Mouse (Mus musculus) brain, adult 2 months (tissue): ENCODE results near the gene Samd3.

Source experiments
- DNase-seq: peaks from one replicate; pipeline ENCODE4 v3.0.0; 2011; ENCODE audit warnings: low read depth, low spot score

Gene Samd3

GRCm38 (mm10) chr10:26229488-26229887 lies at the start of gene Samd3:
Gene Samd3 (plus strand): TSS chr10:26229707.
- DNase-seq = no peak

GRCm38 (mm10) chr10:26185289-26185688 lies 44.2 kb upstream of the Samd3 start:
- DNase-seq = peak; percentile 55

DNA sequence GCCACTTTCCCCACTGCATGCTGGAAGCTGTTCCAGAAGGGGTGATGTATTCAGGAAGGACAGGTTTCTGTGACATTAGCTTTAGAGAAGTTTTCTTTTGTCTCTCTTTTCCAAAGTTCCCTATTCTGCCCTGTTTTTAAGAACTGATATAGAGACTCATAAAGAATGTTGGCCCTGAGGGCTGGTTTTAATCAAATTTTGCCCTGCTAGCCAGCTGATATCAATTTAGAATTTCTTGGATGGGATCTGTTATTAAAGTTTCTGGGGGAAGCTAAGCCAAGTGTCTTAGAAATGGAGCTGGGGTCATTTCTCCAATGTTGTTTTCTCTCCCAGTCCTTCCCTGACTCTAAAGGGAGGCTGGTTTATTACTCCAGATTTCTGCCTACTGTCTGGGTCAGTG lies 38.7 kb upstream of the Samd3 start:
- no peak for DNase-seq

GRCm38 (mm10) chr10:26194892-26195291 lies 34.6 kb upstream of the Samd3 start:
- no peak for DNase-seq

- peak; percentile 62 for DNase-seq
These were observed 26.7 kb upstream of the Samd3 start for GRCm38 (mm10) chr10:26202708-26203368.

DNA sequence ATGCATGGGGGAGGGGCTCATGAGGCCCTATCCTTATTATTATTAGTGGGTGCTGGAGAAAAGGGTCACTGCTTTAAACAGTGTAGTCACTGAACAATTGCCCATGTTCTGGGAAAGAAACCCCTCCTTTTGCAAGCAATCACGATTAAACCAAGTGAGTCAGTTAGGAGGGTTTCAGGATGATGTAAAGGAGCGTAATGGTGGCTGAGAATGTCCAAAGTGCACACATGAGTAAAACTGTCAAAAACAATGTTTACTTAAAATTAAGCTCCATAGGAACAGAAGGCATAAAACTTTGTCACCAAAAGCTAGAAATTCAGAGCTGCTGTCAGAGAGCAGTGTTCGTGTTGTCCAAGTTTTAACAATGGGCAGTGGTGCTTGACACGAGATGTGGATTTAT lies 8.8 kb upstream of the Samd3 start:
- no peak for DNase-seq

- no peak for DNase-seq
These were observed 3.3 kb upstream of the Samd3 start for GRCm38 (mm10) chr10:26226241-26226640.

- no peak for DNase-seq
These were observed 2.8 kb upstream of the Samd3 start for GRCm38 (mm10) chr10:26226734-26227133.

DNA sequence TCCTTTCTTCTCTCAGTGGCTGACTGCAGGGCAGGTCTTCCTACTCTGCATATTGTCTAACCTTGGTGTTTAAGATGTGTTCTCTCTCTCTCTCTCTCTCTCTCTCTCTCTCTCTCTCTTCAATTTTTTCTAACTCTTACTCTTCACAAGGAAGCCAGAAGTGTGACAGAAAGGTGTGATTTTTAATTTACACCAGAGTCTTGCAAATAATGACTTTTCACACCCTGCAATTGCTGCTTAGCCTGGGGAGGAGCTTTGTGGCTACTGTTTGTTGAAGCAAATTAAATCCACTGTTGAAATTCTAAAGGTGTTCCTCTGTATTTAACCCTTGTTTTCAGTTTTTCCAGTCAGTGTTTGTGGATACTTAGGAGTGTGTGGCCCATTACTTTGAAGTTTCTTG lies 1.3 kb upstream of the Samd3 start:
- DNase-seq = no peak

DNA sequence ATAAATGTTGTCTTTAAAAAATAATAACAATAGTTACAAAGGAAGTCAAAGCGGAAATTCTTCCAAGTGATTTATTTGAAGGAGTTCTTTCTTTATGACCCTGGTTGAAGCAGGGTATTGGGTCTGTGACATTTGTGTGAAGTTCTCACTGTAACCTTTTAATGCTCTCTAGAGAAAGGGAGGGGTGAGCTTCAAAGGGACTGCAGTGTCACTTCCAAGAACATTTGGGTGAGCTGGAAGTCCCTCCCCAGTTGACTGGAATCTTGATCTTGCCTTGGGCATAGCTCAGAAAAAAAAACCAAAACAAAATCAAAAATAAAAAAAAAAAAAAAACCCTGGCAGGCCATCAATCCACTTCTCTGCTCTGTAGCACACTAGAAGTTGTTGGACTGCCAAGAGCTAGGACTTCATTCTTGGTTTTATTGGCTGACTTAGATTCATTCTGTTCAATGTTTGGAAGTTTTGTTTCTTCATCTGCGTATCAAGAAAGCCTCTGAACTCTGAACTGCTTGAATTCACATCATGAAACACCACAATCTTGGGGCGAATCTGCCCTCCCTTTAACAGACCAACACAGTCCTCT lies 2.7 kb downstream of the Samd3 start:
- DNase-seq = no peak

GRCm38 (mm10) chr10:26238559-26238958 lies 9.1 kb downstream of the Samd3 start:
- no peak for DNase-seq

DNA sequence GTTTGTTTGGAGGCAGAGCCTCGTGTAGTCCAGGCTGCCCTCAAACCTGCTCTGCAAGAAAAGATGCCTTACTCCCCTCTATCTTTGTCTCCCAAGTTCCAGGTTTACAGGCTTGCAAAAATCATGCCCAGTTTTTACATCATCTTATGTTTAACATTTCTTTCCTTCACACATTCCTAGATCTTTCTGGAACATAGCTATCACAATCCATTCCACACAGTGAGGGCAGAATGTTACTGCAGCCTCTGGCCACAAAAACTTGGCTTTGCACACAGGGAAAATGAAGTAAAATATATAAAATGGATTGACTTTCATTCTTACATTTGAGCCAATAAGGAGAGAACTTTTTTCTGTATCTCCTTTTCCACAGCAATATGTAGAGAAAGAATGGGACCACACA lies 9.6 kb downstream of the Samd3 start:
- no peak for DNase-seq

DNA sequence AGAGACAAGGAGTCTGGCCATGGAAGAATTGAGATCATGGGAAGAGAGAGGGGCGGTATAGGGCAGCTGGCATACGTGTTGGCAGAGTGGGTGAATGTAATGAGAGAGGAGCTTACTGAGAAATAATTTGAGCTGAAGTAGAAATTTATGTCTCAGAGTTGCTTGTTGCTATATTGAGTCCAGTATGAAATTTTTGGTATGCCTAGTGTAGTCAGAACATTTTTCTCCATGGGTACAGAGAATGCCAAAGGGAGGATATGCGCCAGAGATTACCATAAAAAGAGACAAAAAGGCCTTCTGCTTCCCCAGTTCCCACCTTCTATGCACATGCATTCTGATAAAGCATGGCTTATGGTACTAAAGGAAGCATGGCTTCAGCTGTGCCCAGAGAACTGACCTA lies 13.7 kb downstream of the Samd3 start:
- peak; percentile 52 for DNase-seq

DNA sequence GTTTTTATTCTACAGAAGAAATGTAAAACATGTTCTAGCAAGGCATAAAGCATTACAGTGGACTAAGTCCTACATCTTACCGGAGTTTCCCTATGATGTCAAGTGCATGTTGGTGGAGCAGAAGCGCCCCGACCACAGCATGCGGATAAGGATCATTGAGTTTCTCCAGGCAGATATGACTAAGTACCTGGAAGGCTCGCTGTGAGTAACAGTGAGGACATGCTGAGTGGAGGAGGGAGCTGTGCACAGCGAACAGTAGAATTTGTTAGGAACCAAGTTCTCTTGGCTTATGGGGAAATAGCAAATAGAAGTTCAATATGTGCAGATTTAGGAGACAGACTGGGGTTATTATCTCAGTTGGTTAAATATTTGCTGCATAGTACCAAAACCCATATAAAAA lies 15.0 kb downstream of the Samd3 start:
- peak; percentile 48 for DNase-seq

DNA sequence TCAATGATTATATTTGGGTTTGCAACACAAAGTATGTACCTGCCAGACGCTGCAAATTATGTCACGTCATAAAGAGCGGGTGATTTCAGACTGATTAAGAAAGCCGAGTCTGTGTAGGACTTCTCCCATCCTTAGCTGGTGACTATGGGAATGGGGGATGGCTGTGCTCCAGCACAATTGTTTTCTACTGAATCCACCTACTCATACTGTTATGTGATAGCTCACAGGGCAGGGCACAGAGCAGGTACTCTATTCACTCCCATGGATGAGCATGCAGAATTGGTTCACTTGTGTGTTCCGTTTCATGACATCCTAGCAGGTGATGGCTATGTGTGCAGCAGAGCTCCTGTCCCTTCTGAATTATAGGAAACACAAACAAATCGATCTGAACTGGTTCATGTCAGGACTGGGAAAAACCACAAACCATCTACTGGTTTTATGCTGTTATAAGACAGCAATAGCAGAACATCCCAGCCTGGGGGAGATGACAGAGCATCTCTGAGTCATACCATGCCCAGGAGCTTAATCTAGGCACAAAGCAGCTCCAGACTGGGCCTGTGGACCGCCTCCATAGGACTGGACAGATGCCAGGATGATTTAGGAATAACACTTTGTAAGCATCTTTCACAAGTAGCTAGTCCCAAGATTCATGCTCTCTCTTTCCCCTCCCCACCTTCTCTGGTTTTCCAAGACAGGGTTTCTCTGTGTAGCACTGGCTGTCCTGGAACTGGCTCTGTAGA lies 20.1 kb downstream of the Samd3 start:
- peak; percentile 93 for DNase-seq

- no peak for DNase-seq
These were observed 30.4 kb downstream of the Samd3 start for GRCm38 (mm10) chr10:26259908-26260307.

DNA sequence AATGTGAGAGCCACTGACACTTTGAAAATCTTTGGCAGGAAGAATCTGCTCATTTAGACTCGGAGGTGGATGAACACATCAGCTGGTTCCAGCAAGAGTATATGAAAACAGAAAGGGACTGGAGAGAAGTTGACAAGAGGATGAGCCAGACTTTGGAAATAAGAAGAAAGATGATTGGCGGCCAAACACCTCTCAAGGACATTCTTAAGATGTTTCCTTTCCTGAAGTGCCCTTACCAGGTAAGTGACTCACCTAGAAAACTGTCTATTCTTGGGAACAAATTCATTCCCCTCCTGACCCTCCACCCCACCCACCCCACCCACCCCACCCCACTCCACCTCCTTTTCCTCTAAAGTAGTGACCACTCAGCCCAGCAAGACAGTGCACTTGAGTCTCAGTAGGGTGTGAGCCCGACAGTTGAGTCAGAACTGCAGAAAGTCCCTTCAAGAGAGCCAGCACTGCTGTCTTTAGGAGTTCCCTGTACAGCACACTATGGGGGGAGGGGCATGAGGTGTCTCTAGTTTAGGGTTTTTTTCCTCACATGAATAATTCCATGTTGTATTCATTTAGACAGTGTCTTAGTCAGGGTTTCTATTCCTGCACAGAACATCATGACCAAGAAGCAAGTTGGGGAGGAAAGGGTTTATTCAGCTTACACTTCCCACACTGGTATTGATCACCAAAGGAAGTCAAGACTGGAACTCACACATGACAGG lies 34.4 kb downstream of the Samd3 start:
- no peak for DNase-seq

GRCm38 (mm10) chr10:26275414-26275813 lies 45.9 kb downstream of the Samd3 start:
- DNase-seq = no peak

- no peak for DNase-seq
These were observed 50.5 kb downstream of the Samd3 start for GRCm38 (mm10) chr10:26280009-26280408.

DNA sequence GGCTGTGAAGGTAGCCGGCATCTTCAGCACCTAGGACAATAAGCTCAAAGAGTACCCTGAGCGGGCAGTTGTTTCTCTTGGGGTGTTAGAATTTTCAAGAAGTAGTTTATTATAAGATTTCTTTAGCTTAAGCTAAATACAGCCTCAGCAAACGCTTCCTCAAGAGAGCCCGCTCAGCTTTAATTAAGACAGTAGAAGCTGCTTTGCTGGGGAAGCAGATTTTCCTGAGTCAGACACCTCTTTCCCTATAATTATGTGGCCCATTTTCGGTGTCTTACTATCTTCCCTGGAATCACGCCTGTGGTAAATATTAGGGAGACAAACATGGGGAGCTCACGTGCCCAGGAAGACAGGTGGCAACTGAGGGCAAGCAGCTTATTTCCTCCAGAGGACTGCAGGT lies 57.6 kb downstream of the Samd3 start:
- peak; percentile 71 for DNase-seq

- DNase-seq = peak; percentile 85
These were observed 67.7 kb downstream of the Samd3 start for GRCm38 (mm10) chr10:26297200-26297599.

DNA sequence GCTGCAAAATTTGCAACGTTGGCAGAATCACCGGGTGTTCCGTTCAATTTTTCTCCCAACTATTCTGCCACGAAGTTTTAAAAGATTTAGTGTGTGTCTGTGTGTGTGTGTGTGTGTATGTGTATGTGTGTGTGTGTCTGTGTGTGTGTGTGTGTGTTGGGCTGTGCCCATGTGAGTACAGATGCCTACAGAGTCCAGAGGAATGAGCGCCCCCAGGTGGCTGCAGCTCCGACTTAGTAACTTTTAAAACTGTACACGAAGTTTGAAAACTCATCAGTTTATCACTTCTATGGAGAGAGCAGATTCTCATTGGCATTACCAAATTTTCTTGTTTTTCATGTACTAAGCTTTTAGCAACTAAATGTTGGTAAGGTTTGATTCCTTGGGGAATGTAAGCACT lies 68.1 kb downstream of the Samd3 start:
- DNase-seq = peak; percentile 37
